Mouse (Mus musculus): ENCODE results near the gene Stau1.

GRCm38 (mm10) chr2:166910536-166910935, 85.6 kb downstream of the Stau1 start:
- TF ChIP-seq POLR2A (IDR thresholded peaks at IDR 0.05; ENCODE audit: low read depth, low read length) (no peak), CTCF (IDR thresholded peaks at IDR 0.05; ENCODE audit: borderline replicate concordance, insufficient read depth, low read length) (no peak)
